Mouse (Mus musculus) granulocyte monocyte progenitor cell, adult 5-6 weeks (primary cell): ENCODE measurements around the gene Rexo1. TPM values are rescaled to one million over a fixed set of nuclear protein-coding genes. Genes with fewer than 3 reads are reported as not detected.
"Not testable (repeated sequence)": the region's sequence is repeated elsewhere in the genome, so short reads cannot be mapped to it uniquely, and the experiment has no call there.

Experiments used
- ATAC-seq: replicated peaks from 2 replicates; pipeline ENCODE4 v1.8.0; 2016; ENCODE audit warnings: mild to moderate bottlenecking, moderate TSS enrichment, inconsistent platforms; ENCODE audit not compliant: poor library complexity, severe bottlenecking
- total RNA-seq, 2 experiments: library from RNA; stranded (forward) in 1 of 2; stranded (reverse) in 1 of 2; fragments of 200-712, 200-1000 nt in 1 of 2; fragments of >200 nt in 1 of 2; fragmentation: Nextera tagmentation in 1 of 2; gene quantifications; 2 replicates each; pipeline ENCODE4 v1.2.3; 2014 to 2017

The Rexo1 gene
- 43.7 and 48.2 TPM in 2 replicates for total RNA-seq (2014; fragmentation: Nextera tagmentation)
- total RNA-seq (2017), result 17.5 and 28.8 TPM in 2 replicates

DNA sequence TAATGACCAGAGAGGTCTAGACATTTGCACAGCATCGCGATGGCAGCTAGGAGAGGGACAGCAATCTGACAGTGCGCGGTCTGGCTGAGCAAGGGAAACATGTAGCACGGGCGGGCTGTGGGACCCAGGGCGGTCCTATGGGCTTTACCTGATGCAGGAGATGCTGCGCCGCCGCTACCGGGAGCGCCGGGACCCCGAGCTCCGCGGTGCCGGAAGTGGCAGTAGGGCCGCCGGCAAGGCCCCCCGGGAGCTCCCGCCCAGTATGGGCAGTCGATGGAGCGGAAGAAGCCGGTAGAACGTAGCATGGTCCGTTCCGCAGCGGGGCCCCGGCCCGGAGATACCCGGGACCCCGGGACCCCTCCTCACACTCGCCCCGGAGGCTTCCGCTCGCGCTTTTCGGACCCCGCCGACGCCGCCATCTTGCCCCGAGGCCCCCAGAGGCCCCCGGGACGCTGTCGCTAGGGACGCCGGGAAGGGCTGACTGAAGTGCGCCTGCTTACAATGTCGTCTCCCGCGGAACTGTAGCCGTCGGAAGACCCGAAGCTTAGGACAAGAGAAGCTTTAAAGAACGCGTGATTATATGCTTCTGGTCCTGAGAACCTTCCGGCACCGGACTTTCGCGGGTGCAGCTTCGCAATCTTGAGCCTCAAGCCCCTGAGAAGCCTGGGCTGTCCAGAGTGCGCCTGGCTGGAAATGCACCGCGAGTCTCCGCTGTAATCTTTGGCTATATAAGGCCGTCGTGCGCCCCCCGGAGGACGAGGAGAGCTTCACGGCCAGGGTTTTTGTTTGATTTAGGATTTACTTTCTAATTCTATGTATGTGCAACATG is at the start of gene Rexo1:
TSS of gene Rexo1 (minus strand) at position 445 of the 829 bp plus-strand sequence.
- ATAC-seq, result peak; percentile 67

- ATAC-seq, result peak; percentile 65
These were observed 49.7 kb upstream of the Rexo1 start for GRCm38 (mm10) chr10:80611024-80611423.

DNA sequence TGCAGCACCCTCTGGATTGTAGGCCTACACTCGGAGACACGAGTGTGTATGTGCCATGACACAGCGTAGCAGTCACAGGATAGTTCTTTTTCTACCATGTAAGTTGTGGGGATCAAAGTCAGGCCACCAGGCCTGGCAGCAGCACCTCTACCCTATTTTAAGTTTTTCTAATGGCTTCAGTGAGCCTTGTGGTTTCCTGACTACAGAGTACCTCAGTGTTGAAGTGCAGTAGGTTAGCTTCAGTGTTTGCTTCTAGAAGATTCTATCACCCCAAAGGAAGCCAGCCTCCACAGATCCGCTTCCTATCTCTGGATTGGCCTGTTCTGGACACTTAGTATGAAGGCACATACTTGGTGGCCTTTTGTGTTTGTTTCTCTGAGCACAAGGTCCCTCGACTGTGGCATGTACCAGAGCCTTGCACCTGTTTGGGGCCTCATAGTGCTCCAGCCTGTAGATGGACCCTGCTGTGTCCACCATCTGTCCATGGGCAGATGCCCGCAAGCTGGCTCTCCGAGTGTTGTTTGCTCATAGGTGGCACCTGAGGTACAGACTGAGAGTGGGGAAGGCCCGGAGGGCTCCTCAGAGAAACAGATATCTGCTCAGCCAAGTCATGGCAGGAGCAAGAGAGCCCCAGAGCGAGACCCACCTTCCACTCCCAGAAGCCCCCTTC is 48.9 kb upstream of the Rexo1 start:
- ATAC-seq, result no peak

- no peak for ATAC-seq
These were observed 48.0 kb upstream of the Rexo1 start for GRCm38 (mm10) chr10:80609269-80609924.

DNA sequence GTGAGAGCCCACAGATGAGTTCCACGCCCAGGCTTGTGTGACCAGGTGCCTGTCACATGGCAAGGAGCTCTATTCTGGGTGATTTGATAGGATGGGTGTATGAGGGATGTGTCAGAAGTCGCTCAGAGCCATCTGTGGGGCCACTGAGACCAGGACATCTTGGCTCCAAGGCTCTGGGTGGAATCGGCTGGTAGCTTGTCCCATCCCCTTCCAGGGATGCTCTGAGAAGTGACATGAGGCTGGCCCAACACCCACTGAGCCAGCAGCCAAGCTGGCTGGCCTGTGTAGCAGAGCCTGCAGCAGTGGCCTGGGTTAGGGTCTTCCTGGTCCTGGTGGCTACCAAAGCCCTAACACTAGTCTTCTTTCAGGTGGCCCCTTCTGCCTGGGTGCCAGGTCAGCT is 47.1 kb upstream of the Rexo1 start:
- ATAC-seq, result no peak

DNA sequence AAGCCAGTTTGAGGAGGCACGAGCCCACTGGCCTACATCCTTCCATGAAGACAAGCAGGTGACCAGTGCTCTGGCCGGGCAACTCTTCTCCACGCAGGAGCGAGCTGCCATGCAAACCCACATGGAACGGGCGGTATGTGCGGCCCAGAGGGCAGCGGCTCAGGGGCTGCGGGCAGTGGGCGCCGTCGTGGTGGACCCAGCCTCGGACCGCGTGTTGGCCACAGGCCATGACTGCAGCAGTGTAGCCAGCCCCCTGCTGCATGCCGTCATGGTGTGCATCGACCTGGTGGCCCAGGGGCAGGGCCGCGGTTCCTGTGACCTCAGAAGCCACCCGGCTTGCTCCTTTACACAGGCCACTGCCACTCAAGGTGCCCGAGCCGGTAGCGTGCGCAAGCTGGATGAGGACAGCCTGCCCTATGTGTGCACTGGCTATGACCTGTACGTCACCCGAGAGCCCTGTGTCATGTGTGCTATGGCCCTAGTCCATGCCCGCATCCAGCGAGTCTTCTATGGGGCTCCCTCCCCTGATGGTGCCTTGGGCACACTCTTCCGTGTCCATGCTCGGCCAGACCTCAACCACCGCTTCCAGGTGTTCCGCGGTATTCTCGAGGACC is 45.5 kb upstream of the Rexo1 start:
- ATAC-seq, result no peak

DNA sequence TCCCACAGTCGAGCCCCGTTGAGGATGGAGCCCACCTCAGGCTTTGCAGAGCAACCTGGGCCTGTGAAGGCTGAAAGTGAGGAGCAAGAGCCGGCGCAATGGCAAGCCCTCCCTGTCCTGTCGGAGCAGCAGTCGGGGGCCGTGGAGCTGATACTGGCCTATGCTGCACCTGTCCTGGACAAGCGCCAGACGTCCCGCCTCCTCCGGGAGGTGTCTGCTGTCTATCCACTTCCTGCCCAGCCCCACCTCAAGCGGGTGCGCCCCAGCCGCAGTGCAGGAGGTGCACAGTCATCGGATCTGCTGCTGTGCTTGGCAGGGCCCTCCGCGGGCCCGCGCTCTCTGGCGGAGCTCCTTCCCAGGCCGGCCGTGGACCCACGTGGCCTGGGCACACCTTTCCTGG is 44.9 kb upstream of the Rexo1 start:
- ATAC-seq, result no peak

GRCm38 (mm10) chr10:80605721-80606120 is 44.4 kb upstream of the Rexo1 start, which contains the start of gene Gm49322:
TSS of gene Gm49322 (plus strand) at chr10:80606021.
- ATAC-seq, result not testable (repeated sequence)

- ATAC-seq, result no peak
These were observed 43.6 kb upstream of the Rexo1 start for GRCm38 (mm10) chr10:80604988-80605387.

DNA sequence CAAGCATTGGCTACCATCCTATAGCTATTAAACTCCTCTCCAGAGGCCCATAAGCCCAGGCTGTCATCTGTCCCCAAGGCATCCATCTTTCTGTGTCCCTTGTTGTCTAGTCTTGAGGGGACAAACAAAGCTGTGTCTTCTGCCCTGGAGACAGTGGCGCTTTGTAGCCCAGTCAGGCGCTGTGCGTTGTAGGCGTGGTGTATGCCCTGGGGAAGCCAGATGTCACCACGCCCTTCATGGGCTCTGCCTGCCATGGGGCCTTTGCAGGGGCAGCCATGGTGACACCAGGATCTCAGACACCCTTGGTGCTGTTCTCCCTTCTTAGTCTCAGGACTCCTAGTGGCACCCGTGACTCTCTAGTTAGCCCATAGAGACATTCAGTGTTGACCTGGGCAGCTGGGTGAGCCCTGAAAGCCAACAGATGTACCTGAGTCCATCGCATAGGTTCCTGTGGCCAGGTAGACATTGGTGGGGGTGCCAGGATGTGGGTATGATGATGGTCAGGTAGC is 42.7 kb upstream of the Rexo1 start:
- no peak for ATAC-seq

DNA sequence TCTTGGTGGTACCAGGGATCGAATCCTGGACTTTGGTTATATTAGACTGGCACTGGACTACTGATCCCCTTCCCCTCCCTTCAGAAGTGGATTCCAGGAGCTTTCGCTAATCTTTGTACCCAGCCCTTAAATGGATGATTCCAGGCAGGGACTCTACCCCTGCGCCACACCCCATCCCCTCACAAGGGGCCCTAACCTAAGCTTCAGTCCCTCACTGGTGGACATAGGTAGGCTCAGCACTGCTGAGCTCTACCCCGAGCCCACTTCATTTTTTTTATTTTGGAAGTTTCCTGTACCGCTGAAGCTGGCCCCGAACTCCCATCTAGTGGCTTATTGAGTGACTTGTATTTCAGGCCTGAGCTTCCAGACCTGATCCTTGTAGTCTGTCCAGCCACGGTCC is 42.0 kb upstream of the Rexo1 start:
- ATAC-seq, result no peak

- ATAC-seq, result peak; percentile 92
These were observed 41.5 kb upstream of the Rexo1 start, which contains the start of the genes Scamp4 and Adat3 for GRCm38 (mm10) chr10:80602698-80603325. TSS of gene Scamp4 (plus strand) at chr10:80602872. TSS of gene Adat3 (plus strand) at chr10:80602880.

DNA sequence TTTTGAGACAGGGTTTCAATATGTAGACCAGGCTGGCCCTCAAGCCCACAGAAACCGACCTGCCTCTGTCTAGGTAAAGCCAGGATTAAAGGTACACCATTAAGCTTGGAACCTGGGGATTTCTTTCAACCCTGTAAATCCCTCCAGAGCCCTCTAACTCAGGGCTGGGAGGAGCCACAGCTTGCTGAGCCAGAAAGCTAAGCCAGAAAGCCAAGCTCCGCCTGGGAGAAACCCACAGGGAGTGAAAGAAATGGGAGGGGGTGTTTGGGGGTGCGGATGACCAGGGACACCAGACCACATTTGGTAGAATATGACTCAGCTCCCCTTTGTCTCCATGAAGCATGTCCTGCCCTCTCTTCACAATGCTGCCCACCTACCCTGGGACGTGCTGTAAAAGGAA is 35.0 kb upstream of the Rexo1 start:
- no peak for ATAC-seq

- ATAC-seq, result peak; percentile 93
These were observed 28.8 kb upstream of the Rexo1 start, which contains the start of gene Abhd17a for GRCm38 (mm10) chr10:80589879-80590854. TSS of gene Abhd17a (minus strand) at chr10:80590341.

DNA sequence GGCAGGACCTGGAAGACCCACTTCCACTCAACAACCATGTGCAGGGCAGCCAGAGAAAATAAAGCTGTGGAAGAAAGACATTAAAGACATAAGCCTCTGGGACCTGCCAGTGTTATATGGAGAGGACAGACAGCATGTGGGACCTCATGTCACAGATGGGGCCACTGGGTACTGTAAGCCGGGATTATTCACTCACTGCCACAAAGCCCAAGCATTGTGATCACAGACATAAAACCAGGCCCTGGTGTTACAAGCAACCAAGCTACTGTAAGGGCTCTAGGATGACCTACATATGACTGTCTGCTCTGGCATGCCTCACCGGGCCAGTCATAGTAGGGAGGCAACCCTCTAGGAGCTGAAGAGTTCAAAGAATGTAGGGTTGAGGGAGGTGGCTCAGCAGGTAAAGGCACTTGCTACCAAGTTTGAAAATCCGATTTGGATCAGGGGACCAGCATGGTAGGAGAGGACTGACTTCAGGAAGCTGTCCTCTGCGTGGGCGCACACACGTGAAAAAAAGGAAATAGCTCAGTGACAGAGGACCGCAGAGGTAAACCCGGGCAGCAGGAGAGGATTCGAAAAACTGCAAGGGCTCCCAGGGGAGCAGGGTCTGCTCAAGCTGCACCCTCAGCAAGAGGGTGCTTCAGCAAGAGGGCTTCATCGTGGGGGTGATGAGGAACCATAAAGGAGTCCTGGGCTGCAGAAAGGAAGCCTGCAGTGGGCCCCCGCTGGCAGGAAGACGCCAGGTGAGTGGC is 27.9 kb upstream of the Rexo1 start:
- ATAC-seq, result no peak

DNA sequence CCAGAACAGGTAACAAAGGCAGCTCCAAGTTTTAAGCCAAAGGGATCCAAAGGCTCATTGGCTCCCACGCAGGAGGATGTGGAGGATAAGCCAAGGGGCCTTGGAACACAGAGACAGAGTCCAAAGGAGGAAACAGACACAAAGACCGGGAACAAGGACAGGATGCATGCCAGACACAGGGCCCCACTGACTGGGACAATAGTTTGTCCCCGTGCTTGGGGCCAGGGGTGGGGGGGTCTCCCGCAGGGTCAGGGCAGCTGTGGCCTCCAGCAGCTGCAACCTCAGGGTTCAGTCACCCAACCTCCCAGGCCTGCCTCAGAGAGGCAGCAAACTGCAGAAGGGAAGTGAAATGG is 25.9 kb upstream of the Rexo1 start:
- no peak for ATAC-seq

DNA sequence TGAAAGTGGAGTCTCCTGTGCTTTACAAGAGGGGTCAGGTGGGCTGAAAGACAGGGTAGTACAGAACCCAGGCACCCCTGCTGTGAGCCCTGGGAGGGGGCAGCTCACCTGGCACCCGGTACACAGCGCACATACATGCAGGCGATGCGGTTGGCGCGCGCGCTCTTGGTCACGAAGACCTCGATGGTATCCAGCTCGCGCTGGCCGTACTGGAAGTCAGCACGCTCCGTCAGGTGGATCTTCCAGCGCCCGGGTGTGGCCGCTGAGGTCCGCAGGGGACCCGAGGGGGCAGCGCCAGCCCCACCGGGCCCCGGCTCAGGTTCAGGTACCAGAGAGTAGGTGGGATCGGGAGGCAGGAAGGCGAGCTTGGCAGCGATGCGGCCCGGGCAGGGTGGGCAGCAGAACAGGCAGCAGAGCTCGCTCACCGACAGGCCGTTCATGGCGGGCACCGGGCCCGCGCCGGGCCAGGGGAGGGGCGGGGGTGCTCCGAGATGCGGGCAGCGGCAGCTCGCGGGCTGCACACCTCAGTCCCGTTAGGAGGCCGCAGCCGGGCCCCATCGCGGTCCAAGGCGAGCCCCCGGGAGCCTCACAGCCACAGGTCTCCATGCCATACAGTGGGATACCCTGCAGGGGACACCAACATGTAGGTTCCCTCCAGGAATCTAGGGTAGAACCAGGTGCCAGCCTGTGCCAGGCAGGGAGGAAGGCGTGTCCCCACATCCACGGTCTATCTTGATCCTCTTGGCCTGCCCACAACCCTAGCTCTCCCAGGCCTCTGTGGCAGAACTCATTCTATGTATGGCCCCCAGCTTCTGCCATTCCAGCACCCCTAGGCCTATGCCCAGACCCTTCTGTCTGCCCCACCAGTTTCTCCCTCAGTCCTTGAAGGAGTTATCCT is 25.3 kb upstream of the Rexo1 start:
- ATAC-seq, result no peak
